Mouse (Mus musculus): ENCODE measurements at regions not wholly inside any gene's neighbourhood (a gene's known extent, or its start where the extent isn't known, plus 50 kb on each side); places are given as distances from the start of the nearest gene placed in this dataset.

DNA sequence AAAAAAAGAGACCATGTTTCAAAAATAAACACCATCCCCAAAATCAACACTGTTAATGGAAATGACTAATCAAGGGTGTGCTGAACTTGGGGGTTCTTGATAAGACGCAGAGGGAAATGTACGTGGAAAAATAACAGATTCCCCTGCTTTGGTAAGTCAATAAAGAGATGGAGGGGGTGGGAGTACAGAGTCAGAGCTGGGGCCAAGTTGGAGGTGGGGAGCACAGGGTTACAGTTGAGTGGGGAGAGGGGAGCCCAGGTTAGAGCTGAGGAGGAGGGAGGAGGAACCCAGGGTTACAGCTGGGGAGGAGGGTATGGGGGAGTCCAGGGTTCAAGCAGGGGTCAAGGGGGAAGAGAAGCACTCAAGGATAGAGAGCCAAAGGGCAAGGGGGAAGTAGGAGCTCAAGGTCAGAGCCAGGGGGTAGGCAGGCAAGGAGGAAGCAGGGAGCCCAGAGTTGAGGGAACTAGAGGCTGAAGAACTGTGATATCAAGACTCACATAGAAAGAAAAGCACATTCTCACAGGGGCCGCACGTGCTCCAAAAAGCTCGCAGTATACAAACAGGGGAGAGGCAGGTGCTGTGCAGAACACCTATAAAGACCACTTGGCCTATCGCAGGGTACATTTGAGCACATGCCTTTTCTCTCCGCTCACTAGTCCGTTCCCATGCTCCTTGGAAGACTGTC lies 246.4 kb downstream of the Sox9 start:
- DNase-seq (ENCODE audit: low read depth, low spot score), result no peak

DNA sequence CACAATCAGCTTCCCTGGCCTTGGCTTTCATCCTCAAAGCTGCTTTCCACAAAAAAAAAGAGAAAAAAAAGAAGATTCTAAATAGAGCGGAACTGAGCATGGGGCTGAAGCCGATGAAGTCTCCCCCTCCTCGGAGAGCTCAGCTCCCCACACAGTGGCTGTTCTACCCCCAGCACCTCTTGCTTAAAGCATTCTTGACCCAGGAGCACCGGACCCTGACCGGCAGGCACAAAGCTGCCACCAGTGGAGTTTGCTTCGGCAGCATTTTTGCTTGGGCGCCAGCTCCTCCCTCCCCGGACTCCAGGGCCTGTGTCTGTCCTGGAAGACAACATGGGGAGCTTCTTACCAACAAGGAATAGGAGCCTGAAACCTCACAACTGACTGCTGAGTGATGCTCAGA lies 249.4 kb downstream of the Sox9 start:
- no peak for DNase-seq (ENCODE audit: low read depth, low spot score)

DNA sequence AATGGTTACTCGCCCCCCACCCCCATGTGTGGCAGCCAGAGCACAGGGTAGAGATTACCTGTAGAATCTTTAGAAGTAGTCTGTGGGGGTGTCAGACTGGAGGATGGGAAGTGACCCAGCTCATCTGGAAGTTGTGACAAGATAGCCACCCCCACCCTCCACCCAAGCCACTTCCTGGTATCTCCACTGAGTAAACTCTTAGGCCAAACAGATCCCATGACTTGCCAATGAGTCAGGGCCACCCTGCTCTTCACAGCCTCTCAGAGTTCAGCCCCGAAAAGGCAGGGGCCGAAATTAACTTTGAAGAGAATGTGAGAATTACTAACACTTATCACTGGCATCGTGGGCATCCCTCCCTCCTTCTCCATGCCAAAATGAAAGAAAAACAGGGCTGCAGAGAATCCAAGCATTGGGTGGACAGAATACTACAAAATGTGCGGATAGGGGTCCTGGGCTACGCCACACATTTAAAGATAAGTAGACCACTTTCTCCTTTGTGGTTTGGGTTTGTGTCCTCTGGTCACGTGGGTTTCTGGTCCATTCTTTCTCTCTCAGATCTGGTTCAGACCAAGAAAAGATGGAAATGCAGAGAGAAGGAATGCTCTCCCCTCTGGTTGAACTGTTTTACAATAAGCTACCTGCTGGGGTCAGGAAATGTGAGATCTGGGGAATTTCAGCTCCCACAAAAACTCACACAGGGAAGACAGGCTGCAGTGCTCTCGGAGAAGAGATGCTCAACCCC lies 250.6 kb downstream of the Sox9 start:
- DNase-seq (ENCODE audit: low read depth, low spot score), result no peak

DNA sequence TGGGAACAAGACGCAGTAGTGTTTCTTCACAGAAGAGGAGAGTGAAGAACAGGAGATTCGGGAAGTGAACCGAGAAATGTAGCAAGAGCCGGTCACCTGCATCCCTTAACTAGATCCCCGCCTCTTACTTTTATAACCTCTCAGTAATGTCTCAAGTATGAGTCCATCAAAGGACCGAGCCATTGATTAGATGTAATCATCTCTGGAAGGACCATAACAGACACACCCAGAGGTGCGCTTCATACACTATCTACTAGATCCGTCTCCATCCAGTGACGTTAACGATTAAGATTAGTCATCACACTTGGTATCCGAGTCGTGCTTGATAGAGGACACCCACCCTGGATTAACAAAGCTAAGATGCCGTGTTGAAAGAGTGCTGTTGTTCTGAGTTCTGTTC lies 252.9 kb downstream of the Sox9 start:
- DNase-seq (ENCODE audit: low read depth, low spot score), result no peak

DNA sequence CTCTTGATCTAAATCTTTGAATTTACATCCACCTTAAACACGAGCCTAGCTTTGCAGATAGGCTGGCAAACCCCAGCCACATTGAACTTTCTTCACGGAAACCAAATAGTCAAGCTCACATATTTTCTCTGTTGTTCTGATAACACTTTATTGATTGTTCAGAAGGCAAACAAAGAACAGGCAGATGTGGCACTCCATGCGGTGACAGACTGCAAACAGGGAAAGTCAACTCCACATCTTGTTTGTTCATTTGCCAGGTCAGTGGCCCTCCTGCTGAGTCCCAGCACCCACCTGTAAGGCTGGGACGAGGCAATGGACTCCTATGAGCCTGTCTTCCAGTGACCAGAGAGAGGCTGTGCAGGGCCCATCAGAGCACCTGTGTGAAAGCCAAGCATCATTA lies 255.7 kb downstream of the Sox9 start:
- no peak for DNase-seq (ENCODE audit: low read depth, low spot score)

DNA sequence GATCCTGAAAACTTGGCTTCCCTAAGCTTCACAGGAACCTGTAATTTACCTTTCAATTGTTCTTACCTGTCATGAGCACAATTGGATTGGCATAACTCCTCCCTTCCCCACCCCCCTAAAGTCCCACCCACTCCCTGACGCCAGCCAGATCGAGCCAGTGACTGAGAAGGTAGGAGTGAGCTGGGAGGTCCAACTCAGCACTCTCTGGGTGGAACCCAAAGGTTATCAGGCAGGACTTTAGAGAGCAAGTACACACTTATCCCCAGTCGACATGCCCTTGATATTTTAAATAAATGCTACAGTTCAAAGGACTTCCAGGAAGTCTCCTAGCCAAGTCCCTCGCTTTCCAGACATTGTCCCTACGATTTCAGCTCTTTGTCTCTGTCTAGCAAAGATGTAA lies 260.7 kb downstream of the Sox9 start:
- DNase-seq (ENCODE audit: low read depth, low spot score), result no peak

DNA sequence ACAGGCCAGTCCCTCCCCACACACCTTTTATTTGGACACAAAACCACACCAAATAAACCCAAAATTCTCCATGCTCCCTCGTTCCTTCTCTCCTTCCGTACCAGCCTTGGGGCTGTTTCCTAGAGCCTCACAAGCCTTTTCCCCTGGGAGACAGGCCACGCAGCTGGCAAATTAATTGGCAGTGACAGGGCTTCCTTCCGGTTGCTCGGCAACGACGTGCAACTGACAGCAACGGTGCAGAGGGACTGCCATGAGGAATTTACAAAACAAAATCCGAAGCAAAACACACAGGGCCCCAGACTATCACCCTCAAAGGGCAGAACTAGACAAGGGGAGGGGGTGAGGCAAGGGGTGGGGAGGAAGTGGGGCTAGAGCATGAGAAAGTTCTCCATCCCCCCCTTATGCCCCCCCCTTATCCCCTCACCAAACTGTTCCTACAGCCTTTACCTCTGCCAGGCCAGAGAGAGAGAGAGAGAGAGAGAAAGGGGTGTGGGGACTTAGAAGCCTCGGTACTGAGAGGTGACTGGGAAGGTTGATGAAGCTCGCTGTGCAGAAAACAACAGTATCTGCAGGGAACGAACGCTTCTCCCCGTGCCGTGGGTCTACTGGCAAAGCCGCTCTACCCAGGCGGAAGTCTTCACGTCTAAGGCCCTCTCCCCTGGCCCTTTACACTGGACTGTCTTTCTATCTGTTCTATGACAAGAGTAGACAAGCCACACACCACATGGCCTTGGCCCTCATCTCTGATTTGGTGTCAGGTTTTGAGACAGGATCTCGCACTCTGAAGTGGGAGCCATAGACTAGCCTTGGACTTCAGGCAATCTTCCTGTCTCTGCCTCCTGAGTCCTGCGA lies 264.4 kb downstream of the Sox9 start:
- DNase-seq (ENCODE audit: low read depth, low spot score), result peak; percentile 56

DNA sequence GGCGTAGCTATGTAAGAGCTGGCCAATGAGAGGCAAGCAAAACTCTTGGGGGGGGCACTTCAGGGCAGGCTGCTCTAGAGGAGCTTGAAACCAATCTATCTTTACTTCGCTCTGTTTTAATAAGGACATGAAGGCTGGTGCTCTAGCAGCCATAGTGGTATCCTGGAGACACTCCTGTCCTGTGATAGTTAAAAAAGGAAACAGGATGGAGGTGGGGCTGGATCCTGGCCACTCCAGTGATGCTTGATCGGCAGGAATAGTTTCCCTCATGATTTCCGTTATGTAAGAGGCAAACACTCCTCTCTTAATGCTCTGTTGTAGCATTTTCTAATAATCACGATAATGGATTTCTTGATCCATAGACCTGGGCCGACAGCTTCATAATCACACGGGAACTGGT lies 266.1 kb downstream of the Sox9 start:
- DNase-seq (ENCODE audit: low read depth, low spot score), result no peak

DNA sequence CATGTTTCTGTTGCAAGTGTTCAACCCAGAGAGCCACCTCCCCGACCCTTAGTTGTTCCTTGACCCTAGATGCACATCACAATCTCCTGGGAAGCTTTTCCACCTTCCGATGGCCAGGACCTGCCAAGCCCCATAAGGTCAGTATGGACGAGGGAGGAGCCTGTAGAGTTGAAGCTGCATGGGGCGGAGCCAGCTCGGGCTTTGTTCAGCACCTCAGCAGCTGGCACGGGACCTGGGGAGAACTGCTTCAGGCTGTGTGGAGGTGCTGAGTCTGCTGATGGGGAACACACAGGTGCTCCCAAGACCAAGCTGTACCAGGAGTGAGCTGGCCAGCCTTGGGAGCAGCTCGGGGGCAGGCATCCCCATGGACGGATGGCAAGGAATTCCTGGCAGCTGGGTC lies 267.6 kb downstream of the Sox9 start:
- DNase-seq (ENCODE audit: low read depth, low spot score), result no peak

DNA sequence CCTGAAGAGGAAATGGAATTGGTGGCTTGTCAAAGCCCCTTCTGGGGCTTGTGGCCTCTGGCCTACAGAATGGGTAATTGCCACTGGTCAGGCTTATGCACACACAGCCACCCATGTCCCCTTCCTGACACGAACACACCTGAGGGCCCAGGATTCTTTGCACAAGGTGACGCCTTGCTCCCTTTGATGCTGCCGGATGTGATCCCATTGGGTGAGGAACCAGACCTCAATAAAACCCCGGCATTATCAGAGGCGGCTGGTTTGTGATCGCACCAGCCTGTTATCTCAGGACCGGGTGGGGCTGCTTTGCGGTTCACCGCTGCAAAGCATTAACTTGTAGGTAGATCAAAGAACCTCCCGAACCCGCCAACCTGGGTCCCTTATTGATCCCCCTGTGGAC lies 270.5 kb downstream of the Sox9 start:
- no peak for DNase-seq (ENCODE audit: low read depth, low spot score)

DNA sequence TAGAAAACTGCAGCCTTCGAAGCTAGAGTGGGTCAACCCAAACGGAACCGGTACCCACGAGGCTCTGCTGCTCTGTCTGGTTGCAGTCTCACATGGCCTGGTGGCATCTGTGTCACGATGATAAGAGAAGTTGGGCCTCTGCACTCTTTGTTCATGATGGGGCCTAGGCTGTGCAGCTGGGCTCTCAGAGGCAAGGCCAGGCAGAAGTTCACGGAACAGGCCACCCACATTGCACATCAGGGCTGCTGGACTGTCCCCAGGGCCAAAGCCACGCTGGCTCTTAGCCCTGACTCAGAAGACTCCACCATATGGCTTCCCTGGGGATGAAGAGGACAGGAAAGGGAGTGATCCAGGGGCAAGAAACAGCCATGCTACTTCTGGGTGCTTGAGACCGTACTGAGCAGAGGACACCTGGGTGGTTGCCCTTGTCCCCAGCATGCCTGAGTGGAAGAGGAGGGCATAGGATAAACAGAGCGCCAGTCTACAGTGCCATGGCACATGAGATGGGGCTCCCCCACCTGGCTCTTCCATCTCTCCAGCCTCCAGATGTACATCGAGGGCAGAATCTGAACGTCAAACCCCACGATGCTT lies 274.1 kb downstream of the Sox9 start:
- DNase-seq (ENCODE audit: low read depth, low spot score), result no peak

DNA sequence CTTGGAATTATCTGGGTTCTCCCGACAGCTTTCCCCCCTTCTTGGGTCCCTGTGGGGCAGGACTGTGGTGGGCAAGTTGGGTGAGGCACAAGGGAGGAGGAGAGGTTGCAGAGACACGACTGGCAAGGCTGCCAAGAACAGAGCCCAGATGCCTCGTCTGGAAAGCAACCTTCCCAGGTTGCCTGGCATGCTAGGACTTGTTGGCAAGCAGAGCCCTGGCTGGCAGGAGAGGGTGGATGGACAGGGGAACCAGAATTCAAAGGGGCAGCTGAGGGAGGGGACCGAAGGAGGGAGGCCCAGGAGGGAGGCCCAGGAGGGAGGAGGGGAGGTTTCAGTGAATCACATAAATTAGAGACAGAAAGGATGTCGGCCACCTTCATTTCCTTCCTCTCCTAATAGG lies 274.8 kb downstream of the Sox9 start:
- no peak for DNase-seq (ENCODE audit: low read depth, low spot score)

DNA sequence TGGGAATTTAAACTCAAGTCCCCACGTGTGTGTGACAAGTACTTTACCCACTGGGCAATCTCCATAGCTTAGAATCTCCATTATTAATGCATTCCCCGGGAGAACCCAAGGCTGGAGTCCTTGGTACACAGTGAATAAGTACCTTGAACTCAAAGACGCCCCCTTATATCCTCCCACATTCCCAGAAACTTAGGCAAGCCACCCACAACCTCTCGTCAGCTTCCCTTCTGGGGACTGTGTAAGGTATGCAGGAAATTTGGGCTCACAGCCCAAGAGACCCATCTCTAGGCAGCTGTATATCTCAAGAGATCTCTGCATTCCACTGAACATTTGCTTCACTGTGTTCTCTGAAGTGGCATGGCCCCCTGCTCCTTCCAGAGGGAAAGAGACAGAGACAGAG lies 288.3 kb downstream of the Sox9 start:
- DNase-seq (ENCODE audit: low read depth, low spot score), result no peak

DNA sequence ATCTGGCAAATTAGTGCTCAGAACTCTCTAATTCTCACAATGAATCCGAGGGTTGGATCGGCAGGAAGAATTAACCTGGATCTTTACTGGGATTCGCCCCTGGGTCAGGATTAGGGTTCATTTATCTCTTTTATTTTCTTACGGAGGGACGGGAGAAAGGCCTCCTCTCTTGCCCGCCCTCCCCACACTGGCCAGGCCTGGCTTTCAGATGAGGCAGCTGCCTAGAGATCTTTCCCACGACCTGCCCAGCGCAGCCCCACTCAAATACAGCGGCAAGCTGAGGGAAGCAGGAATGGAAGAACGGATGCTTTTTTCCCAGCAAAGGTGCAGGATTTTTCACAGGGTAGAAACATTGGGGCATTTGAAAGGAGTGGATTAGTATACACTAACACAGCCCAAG lies 289.9 kb downstream of the Sox9 start:
- DNase-seq (ENCODE audit: low read depth, low spot score), result no peak

DNA sequence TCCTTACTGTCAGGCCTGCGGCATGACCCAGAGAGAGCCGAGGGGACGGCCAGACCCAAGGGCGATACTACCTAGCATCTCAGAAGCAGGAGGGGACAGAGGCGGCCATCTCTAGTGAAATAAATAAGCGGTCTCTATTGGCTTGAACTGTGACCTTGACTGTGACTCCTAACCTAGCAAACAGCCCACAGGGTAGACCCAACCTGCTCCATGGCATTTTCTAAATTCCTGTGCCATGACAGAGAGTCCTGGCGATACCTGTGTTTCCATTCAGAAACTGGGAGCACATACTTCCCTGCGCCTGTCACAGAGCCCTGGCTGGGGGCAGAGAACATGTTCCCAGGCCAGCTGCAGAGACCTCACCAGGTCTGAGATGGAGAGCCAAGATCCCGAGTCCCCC lies 292.3 kb downstream of the Sox9 start:
- DNase-seq (ENCODE audit: low read depth, low spot score), result no peak

DNA sequence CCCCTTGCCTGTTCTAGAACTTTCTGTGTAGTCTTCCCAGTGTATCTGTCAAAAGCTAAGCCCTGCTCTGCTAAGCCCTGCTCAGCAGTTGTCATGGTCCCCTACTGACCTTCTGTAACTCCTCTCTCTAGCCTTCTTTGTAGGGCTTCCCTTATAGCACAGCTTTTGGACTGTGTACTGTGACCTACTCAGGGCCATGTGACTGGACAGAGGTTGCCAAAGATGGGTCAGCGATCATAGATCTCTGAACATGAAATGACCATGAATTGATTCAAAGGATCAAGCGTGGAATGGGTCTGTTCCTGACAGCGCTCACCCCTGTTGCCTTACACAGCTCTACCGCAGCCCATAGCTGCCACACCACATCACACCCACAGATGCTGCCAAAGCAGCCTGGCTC lies 294.3 kb downstream of the Sox9 start:
- DNase-seq (ENCODE audit: low read depth, low spot score), result no peak

DNA sequence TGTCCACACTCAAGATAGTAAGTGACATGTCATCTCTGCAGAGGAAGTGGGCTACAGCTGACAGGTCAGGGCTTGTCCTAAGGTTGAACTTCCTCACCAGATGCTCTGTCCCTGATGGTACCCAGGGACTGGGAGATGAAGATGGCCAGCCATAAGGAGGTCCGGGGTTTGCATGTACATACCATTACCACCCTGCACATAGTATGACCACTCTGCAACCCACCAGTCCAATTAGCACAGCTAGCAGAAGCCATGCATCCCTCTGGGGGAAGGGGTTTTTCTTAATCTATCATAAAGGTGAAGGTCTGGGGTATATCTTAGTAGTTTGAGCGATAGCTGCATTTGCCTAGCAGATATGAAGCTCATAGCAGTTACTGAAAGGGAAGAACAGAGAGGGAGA lies 298.3 kb downstream of the Sox9 start:
- no peak for DNase-seq (ENCODE audit: low read depth, low spot score)

DNA sequence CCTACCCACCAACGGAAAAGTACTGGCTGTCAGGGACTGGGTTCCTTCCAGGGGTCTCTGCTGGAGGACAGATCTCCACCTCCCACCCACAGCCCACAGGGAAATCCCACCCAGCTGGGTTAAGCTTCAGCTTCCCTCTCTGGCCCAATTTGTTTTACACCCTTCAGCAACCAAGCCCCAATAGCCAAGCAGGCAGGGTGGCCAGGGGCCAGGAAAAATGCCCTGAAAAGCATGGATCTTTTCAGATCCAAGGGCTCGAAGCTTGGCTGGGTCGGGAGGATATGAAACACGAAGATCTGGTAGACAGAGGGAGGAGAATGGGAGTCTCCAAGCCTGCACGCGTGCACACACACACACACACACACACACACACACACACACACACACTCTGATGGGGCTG lies 302.4 kb downstream of the Sox9 start:
- no peak for DNase-seq (ENCODE audit: low read depth, low spot score)

DNA sequence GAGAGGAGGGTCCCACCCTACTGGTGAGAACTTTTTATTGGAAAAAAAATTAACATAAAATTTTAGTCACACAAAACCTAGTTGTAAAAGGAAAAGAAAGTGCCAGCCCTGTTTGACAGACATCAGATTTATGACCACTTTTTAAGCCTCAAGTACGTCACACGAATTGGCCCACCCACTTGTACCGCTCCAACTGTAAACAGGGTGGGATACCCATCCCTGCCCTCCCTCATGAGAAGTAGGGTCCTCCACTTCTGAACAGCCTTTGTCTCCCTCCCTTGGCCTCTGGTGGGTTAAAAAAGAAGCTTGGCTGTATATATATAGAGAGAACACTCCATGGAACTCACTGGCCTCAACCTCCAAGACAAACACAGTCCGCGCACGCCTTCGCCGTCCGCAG lies 303.5 kb downstream of the Sox9 start:
- no peak for DNase-seq (ENCODE audit: low read depth, low spot score)

DNA sequence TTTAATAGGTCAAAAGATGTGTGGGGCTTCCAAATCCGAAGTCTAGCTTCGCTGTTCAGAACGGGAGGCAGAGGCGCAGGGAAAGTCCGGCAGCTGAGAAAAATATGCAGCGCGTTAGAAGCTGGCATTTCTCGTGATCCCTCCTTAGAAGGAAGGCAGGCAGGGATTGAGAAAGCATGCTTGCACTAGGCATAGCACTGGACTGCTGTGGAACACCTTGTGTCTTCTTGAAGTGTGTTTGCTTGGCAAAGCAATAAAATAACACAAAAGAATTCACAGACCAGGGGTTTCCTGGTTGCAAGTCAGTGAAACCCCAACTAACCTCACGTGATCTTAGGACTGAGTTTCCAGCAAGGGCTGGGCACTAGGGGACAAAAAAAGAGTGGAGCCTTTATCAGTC lies 305.1 kb downstream of the Sox9 start:
- DNase-seq (ENCODE audit: low read depth, low spot score), result no peak

DNA sequence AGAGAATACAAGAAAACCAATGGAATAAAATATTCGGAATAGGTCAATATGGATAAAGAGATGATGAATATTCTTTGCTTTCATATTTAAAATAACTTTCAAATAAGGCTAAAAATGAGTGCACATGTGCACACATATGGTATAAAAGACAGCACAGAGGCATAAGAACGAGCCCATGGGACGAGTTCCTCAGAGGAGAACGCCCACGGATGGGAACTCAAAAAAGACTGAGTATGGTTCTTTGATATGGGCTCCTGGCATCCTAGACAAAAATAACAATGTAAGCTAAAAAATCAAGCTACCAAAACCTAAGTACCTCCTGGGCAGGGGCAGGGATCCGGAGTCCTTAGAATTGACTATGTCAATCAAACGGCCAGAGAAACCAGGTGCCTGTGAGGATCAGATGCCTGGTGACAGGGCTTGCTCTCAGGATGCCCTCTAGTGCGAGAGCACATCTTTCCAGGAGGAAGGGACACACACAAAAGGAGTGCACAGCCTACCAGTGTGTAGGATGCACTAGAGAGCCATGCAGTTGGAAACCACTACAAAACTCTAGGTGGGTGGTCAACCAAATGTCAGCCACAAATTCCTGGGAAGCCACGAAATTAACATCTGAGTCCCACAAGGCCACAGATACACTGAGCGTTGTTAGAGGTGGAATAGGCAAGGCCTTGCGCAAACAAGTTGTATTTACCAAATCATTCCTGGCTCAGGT lies 307.8 kb downstream of the Sox9 start:
- no peak for DNase-seq (ENCODE audit: low read depth, low spot score)
